Mouse (Mus musculus): Measurements from ENCODE around the gene Psap.

Gene Psap

DNA sequence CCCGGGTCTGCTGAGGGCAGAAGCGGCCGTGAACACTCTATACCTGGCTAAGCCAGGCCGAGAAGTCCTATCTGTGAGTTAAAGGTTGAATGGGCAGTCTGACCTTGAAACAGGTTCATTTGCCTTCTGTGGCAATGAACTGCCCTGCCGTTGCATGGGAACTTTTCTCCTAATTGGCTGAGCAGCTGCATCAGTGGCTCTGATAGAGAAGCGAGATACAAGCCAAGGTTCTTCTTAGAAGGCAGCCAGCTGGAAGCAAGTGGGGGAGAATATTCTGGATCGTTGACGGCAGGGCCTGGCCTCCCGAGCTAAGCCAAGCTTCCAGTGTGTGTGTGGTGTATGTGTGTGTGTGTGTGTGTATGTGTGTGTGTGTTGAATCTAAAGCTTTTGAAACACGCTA is 12.2 kb upstream of the Psap start:
- DNase-seq = no peak

DNA sequence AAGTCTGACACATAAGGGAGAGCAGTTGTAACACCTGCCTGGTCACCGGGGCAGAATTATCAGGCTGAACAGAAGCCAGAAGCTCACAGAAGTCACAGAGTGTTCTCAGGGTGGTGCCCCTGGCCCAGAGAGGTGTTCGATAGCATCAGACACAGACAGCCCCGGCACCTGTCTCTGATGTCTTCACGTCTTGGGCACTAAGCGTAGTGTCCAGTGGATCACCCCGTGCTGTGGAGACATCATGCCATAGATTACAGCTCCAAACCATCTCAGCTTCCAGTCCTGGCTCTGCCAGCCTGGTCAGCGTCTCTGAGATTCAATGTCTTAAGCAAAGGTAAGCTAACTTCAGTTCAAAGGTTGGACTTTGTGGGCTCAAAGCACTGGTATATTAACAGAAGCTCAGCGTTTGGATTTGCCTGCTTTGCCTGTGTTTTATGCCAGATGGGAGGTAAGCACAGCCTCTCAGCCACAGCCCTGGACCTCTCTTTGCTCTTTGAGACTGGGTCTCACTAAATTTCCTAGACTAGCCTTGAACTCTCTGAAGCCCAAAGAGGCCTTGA is 10.5 kb upstream of the Psap start:
- DNase-seq = no peak

DNA sequence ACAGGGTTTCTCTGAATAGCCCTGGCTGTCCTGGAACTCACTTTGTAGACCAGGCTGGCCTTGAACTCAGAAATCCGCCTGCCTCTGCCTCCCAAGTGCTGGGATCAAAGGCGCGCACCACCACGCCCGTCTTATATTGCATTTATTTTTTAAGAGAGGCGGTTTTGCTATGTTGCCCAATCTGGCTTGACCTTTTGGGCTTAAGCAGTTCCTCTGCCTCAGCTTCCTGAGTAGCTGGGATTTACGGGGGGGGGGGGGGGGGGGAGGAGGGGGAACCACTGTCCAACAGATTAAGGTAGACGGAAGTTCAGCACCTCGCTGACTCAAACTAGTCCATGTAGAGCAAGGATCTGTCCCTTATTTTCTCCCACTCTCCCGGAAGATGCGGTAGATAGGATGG is 8.7 kb upstream of the Psap start:
- DNase-seq = no peak

DNA sequence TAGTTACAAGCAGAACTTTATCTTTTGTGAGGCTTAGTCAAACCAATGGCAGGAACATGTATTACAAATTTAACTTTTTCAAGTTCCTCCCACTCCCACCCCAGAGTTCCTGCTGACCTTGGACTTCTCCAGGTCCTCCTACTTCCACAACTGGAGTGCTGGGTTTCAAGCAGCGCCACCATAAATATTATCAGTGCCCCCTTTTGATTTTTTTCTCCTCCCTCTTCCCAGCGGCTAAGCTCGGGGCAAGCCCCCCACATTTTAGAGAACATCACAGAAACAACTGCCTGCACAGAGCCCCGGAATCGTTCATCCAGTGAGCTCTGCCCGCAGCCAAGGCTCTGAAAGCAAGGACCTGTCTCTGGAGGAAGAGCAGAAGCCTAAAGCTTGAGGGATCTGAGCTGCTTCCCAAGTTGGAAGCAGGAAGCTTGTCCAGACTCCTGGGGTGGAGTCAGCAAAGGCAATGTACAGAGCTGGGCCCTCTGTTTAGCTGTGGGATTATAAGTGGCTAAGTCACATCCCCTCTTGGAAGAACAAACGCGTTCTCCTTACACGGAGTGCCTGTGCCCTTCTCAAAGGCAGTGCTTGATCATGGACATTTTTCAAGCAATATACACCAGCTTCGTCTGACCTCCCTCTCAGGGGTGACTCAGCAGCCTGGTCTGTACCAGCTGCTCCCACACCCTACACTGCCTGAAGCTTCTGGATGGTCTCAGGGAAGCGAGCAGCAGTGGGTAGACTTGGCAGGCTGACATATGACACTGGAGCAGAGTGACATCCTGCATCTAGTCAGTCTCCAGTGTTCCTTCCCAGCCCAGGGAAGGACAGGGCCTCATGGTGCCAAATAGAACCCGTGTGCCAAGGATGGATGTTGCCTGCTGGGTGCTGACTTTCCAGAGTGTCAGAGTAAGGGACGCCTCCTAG is 8.0 kb upstream of the Psap start:
- DNase-seq = no peak

DNA sequence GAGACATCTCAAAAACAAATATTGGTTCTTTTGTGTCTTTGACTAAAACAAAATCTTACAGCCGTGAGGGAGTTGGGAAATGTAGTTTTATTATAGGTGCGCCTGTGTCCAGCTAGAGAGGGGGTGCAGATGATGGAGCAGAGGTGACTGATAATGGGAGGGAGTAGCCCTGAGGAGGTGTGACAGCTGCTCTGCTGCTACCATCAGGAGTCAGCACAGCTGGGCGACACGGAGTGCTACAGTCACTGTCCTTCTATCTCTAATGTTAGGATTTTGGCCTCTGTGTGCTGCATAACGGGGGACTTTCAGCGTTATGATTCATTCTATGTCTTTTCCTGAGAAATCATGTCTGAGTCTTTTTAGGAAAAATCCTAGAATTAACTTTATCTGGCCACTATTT is 6.4 kb upstream of the Psap start:
- DNase-seq = no peak

DNA sequence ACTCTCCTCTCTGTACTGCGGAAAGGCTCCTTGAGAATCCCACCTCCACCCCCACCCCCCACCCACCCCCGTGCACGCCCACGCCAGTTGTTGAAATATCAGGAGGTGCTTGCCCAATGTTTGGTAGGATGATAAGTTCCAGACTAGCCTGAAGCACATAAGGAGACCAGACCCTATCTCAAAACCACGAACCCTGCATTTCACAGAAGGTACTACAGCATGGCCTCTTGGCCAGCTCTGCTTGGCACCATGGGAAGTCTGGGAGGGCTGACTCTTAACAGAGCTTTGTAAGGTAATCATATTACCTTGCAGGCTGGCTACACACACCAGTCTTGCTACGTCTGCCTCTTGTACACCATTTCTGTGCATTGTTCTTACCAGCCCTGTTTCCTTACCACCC is 5.2 kb upstream of the Psap start:
- no peak for DNase-seq

DNA sequence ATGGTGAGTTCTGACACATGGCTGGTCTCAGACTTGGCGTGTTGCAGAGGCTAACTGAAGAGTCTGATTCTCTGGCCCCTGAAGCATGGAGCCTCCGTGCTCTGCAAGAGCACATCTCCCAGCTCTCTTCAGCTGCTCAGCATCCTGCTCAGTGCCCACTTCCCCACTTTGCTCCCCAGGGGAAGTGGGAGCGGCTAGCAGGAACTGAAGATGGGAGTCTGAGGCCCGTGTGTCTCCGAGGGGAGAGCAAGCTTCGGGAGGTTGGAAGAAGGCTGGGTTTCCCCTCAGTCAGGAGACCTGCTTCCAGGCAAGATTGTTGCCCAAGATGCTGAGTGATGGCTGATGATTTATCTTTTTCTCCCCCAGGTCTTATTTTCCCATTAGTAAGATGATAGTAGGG is 4.0 kb upstream of the Psap start:
- DNase-seq = no peak

DNA sequence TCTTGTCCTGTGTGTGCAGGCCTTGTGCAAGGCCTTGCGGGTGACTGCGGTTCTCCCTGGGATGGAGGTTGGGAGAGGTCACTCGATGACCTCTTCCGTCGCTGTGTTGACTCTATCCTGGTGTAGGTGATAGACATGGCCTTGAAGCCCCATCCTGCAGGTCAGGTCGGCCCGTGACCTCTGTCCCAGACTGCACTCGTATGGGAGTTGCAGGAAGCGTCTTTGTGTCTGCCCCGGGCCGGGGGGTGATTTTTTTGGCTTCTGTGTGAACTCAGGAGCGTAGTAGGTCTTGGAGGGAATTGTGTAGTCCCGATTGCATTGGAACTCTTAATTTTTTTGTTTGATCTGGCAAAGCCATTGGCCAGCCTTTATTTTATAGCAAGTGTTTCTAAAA is 576 bp downstream of the Psap start:
- no peak for DNase-seq

DNA sequence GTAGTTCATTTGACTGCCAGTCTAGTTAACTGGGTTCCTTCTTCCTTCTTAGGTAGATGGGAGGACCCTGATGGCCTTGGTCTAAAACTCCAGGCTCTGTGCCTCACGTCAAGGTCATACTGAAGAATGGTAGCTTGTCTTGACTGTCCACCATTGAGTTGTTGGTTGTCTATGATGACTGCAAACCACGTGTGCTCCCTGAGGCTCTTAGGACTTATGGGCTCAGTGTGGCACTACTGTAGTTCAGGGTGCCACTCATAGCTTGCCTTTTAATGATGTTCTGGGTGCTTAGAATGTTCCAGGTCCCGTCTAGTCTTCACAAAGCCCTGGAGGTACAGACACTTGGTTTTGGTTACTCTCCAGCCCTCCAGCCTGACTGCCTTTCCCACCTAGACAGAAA is 1.4 kb downstream of the Psap start:
- no peak for DNase-seq

DNA sequence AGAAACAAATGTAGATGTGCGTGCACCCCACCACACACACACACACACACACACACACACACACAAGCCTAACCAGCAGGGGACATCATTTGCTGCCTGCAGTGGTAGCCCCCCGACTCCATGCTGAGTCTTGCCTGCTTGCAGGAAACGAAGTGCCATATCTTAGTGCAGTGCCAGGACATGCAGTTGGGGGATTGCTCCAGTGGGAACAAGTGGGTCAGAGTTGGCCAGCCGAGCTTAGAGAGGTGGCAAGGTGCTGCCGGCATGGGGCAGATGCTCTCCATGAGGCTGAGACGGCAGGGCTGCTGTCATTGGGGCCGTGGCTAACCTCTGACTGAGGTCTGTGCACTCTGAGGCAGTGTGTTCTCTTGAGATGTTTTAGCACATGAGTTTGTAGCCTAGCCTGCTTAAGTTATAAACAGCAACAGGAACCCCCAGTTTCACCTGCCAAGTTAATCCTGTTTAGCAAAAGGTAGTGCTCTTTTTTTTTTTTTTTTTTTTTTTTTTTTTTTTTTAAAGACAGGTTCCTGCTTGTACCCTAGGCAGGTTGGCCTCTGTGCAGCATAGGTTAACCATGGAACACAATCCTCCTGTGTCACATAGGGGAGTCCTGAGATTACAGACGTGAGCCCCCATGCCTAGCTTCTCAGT is 2.0 kb downstream of the Psap start:
- DNase-seq = peak; percentile 60

DNA sequence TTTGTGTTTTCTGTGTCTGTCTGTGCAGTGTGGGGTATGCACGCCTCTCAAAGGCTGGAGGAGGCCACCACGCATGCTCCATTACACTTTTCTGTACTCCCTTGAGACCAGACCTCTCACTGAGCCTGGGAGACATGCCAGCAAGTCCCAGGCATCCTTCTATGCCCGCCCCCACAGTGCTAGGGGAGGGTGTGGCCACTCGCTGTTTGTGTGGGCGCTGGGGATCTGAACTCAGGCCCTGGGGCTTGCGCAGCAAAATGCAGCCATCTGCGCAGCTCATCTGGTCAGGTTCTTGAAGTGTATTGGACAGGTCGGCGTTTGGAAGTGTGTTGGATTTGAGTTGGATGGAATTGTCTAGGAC is 2.5 kb downstream of the Psap start:
- peak; percentile 47 for DNase-seq

DNA sequence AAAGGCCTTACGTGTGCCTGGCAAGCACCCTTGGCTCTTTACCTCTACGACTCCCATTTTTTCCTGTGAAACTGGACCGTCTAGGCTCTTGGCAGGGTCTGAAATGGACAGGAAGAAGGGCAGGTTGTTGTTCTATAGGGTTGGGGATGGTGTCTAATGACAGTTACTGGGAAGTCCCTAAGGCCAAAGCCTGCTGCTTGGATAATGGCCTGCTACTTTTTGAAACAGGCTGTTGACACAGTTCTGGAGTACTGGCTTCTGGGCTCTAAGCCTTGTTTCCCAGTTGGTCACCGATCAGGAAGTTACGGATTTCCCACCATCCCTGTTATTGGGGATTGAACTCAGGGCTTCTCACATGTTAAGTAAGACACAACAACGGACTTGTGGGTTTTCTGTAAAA is 2.9 kb downstream of the Psap start:
- DNase-seq = no peak

DNA sequence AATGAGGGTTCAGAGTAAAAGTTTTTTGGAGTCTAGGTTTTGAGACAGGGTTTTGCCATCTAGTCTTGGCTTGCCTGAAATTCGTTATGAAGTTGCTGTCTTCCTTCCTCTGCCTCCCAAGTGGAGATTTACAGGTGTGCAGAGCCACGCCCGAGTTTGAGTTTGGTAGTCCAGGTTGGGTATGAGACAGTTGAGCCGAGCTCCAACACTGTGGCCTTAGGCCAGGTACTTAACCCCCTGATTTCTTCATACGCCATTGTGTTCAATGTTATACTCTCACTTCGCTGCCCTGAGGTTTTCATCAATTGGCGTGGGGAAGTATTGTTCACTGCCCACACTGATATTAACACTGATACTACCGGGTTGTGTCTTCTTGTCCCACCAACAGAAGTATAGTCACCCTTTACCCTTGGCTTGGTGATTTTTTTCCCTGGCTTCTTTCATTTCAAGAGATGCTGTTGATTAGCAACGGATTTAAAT is 4.2 kb downstream of the Psap start:
- DNase-seq = no peak

DNA sequence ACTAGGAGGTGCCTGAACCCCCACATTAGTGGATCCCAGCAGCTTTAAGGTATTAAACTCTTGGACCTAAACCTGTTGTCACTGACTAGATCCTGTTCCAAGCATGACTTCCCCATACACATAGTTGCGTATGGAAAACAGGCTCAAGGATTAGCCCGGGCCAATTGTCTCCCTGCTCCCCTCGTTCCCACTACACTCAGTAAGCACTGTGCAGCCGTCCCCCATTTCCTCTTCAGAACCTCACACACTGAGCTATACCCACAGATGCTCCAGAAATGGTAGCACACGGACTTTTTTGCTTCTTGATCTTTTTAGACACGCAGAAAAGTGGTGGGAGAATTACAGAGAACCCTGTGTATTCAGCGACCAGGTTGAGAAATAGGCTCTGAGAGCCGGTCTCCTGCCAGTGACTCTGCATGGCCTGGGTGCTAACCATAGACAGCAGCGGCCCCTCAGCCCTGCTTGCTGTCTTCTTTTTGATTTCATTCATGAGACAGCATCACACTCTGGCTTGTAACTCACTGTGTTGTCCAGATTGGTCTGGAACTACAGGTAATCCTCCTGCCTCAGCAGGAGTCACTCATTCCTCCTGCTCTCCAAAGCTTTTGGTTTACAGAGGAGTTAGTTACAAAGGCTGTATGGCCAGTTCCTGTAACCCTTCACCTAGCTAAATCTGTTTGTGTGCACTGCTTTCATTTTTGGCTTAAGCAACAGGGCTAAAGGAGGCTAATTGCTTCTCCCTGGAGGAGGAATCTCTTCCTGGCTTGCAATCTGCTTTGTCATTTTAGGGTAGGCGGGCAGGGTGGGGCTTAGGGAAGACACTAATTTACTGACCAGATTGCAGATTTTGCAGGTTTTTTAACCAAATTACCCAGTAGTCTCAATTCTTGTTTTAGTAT is 4.9 kb downstream of the Psap start:
- peak; percentile 65 for DNase-seq

DNA sequence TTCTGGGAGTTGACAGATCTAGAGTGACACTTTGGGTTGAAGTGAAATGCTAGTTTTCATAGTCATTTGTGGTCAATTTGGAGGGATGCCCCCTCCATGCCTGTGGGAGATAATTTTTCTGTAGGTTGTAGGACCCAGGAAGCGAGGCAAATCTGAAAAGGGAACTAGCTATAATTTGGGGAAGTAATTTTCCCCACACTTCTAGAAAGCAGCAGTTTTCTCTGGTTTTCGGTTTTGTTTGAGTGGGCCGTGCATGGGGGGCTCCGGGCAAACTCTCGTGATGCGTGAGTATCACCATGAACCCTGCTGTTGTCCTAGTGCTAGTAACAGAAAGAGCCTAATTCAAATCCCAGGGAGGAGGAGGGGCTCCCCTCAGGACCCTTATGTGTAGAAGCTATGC is 6.8 kb downstream of the Psap start:
- DNase-seq = no peak

DNA sequence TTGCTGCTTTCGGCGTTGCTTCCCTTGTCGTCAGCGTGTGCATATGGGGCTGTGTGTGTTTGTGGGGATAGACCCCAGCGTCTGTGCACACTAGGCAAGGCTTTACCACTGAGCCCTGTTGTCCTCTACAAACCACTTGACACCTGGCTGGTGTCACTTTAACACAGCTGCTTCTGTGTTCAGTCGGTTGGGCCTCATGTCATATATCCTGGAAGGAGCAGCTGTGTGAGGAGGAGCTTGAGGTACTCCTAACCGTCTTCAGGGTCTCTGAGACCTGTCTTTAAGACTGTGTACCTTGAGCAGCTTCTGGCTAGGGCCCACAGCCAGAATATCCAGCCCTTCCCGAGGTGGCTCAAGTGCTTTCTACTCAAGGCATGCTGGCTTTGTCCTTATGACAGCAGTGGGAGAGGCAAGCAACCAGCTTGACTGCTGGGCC is 7.3 kb downstream of the Psap start:
- peak; percentile 83 for DNase-seq

DNA sequence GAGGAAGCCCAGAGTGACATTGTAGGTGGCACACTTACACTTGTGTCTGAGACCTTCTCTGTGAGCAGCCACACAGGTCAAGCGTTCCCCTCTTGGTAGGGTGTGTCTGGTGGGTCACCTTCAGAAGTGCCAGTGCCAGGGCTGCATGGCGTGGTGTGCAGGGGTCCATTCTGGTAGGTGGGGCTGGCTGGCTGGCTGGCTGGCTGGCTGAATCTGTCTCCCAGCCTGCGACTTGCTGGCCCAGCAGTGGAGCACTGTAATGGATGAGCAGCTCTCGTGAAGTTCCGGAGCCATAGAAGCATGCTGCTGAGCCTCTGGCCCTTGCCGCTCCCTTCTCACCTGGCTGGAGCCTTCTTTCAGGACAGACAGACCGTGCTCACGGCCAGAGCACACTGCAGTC is 7.8 kb downstream of the Psap start:
- DNase-seq = no peak

DNA sequence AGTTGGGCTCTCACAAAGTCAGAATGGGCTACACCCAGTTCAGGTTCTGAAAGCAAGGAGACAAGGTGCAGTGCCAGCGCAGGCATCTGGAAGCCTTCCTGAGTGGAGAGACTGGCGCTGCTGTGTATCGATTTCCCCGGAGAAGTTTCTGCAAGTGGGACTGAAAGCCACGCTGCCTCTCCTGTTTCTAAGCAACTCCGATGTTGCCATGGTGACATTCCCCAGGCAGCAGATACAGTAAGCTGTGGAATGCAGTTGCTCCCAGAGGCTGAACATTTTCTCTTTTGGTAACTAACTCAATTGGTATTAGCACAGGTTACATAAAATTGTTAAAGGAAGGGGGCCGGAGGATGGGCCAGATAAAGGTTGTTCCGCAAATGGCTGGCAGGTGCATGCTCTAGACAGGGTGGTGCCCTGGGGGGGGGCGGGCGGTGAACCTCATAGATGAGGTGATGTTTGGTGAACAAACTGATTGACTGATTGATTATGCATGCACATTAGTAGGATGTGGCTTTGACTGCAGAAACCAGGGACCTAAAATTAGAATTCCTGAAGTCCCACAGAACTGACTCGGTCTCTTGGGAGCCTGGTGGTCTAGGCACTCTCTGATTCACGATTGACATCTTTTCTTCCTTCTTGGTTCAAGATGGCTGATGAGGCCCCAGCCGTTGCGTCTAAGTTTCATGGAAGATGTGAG is 8.4 kb downstream of the Psap start:
- no peak for DNase-seq

DNA sequence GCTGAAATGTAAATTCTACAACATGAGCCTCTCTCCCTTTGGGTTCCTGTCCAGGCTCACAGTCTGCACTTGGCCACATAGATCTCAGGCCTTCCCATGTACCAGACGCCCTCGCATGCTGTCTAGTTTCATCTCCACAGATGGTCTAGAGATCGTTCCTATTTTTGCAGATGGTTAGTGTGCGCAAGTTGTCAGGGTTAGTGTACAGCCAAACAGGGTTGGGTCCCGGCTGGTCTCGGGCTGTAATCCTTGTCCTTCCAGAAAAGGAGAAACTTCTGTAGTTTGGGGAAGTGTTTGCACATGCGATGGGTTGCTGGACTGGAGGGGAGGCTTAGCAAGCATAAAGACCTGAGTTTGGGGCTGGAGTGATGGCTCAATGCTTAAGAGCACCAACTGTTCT is 9.1 kb downstream of the Psap start:
- DNase-seq = no peak

DNA sequence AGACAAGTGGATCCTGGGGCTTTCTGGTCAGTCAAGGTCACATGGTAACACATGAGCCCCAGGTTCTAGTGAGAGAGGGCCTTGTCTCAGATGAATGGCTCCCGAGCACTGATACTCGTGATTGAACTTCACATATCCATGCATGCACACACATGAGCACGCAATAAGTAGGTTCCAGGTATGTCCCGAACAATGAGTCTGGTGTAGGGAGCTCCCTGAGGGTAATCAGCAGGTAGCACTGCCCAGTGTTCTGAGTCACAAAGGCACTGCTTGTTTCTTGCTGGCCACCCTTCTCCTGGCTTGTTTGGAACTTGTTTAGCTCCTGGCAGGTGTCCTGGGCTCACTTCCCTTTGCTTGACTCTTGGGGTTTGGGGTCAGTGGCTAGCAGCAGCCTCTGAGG is 9.7 kb downstream of the Psap start:
- no peak for DNase-seq

DNA sequence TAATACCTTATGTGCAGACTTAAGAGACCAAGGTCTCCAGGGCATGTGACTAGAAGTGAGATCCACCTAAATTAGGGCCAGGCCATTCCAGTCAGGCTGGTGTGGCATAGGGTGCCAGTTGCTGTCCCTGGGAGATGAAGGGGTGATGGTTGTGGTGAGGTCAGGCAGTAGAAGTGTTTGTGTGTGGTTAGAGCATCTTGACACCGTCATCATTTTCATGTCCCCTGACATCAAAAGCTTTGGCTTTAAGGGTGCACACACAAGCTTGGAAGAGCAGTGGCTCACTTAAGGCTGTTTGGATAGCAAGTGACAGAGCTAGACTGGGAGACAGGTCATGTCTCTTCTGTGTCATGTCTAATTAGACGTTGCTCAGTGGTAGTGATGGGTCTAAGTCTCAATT is 10.3 kb downstream of the Psap start:
- no peak for DNase-seq

DNA sequence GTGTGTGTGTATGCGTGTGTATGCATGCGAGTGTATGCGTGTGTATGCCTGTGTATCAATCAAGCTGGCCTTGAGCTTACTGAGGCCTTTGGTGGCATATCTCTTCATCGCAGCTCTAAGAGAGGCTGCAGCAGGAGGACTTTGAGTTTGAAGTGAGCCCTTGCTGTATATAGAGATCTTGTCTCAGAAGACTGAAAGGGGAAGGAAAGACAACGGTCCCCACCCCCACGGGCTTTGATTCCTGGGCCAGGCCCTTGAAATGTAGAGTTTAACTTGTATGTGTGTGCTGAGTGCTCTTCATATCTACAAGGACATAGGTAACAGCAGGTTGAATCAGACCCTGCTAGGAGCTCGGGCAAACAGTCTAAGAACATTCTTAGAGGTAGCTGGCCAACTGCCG is 11.8 kb downstream of the Psap start:
- peak; percentile 58 for DNase-seq
